Mouse (Mus musculus): ENCODE measurements at regions not wholly inside any gene's neighbourhood (a gene's known extent, or its start where the extent isn't known, plus 50 kb on each side); places are given as distances from the start of the nearest gene placed in this dataset.
"Not testable (repeated sequence)": the region's sequence is repeated elsewhere in the genome, so short reads cannot be mapped to it uniquely, and the experiment has no call there.

GRCm38 (mm10) chr9:14061840-14062239, 213.0 kb upstream of the Sesn3 start:
- Histone ChIP-seq H3K4me2 (ENCODE audit: low read depth, low read length) (no peak overlapping the region), H3K27ac (ENCODE audit: low read depth) (no peak overlapping the region), H3K9me3 (replicated peaks; ENCODE audit: control insufficient read depth, low read length) (0 out of 2 replicates have a peak, but pooled peaks cover 4% of the 10 kb centered on the region), H3K36me3 (replicated peaks; ENCODE audit: control insufficient read depth, insufficient read depth, low read length) (no peaks in the 10 kb centered on the region), H3K9ac (replicated peaks; ENCODE audit: low read depth, low read length) (no peak overlapping the region), H3K4me1 (ENCODE audit: control insufficient read depth, insufficient read depth) (no peaks in the 10 kb centered on the region; the same call in 1 of the 2 replicates), H3K27me3 (ENCODE audit: control insufficient read depth, insufficient read depth, low read length) (no peaks in the 10 kb centered on the region), H3K4me3 (ENCODE audit: low read depth, low read length) (no peak overlapping the region)
- DNase-seq (ENCODE audit: low spot score), result no peak
- 81% methylated on average over 9 of the region's 9 CpGs for WGBS
- TF ChIP-seq CTCF (IDR thresholded peaks at IDR 0.05; ENCODE audit: low read depth) (no peak), EP300 (IDR thresholded peaks at IDR 0.05; ENCODE audit: low read depth) (no peak)
- ATAC-seq (ENCODE audit: insufficient read depth, low read depth), result no peak

GRCm38 (mm10) chr9:14062706-14063105, 212.2 kb upstream of the Sesn3 start:
- Histone ChIP-seq H3K4me2 (ENCODE audit: low read depth, low read length) (no peak overlapping the region), H3K4me3 (ENCODE audit: low read depth, low read length) (no peak overlapping the region), H3K36me3 (replicated peaks; ENCODE audit: control insufficient read depth, insufficient read depth, low read length) (no peaks in the 10 kb centered on the region), H3K4me1 (ENCODE audit: control insufficient read depth, insufficient read depth) (no peaks in the 10 kb centered on the region; the same call in 1 of the 2 replicates), H3K9ac (replicated peaks; ENCODE audit: low read depth, low read length) (no peak overlapping the region), H3K9me3 (replicated peaks; ENCODE audit: control insufficient read depth, low read length) (0 out of 2 replicates have a peak, but pooled peaks cover 4% of the 10 kb centered on the region), H3K27me3 (ENCODE audit: control insufficient read depth, insufficient read depth, low read length) (no peaks in the 10 kb centered on the region), H3K27ac (ENCODE audit: low read depth) (no peak overlapping the region)
- TF ChIP-seq CTCF (IDR thresholded peaks at IDR 0.05; ENCODE audit: low read depth), result no peak
- TF ChIP-seq EP300 (IDR thresholded peaks at IDR 0.05; ENCODE audit: low read depth), result no peak
- no peak for ATAC-seq (ENCODE audit: insufficient read depth, low read depth)
- WGBS, result 88% methylated on average over 1 of the region's 1 CpGs
- no peak for DNase-seq (ENCODE audit: low spot score)

- DNase-seq (ENCODE audit: low spot score); H3K9me3 ChIP-seq (replicated peaks; ENCODE audit: control insufficient read depth, low read length); H3K36me3 ChIP-seq (replicated peaks; ENCODE audit: control insufficient read depth, insufficient read depth, low read length); H3K4me1 ChIP-seq (ENCODE audit: control insufficient read depth, insufficient read depth); ATAC-seq (ENCODE audit: insufficient read depth, low read depth); H3K4me2 ChIP-seq (ENCODE audit: low read depth, low read length); H3K27ac ChIP-seq (ENCODE audit: low read depth); H3K27me3 ChIP-seq (ENCODE audit: control insufficient read depth, insufficient read depth, low read length); H3K4me3 ChIP-seq (ENCODE audit: low read depth, low read length); H3K9ac ChIP-seq (replicated peaks; ENCODE audit: low read depth, low read length): not testable (repeated sequence)
- WGBS, result 88% methylated on average over 7 of the region's 7 CpGs
Observed at GRCm38 (mm10) chr9:14066741-14067140, 208.1 kb upstream of the Sesn3 start.

- TF ChIP-seq EP300 (IDR thresholded peaks at IDR 0.05; ENCODE audit: low read depth) (no peak), CTCF (IDR thresholded peaks at IDR 0.05; ENCODE audit: low read depth) (no peak)
- 93% methylated on average over 6 of the region's 6 CpGs for WGBS
- no peaks in the 10 kb centered on the region for H3K27me3 ChIP-seq (ENCODE audit: control insufficient read depth, insufficient read depth, low read length)
- no peaks in the 10 kb centered on the region for H3K36me3 ChIP-seq (replicated peaks; ENCODE audit: control insufficient read depth, insufficient read depth, low read length)
- H3K4me2 ChIP-seq (ENCODE audit: low read depth, low read length), result no peak overlapping the region
- H3K4me3 ChIP-seq (ENCODE audit: low read depth, low read length), result no peak overlapping the region
- no peak for DNase-seq (ENCODE audit: low spot score)
- no peaks in the 10 kb centered on the region for H3K4me1 ChIP-seq (ENCODE audit: control insufficient read depth, insufficient read depth)
- 0 out of 2 replicates have a peak, but pooled peaks cover 4% of the 10 kb centered on the region for H3K9me3 ChIP-seq (replicated peaks; ENCODE audit: control insufficient read depth, low read length)
- ATAC-seq (ENCODE audit: insufficient read depth, low read depth), result no peak
- H3K9ac ChIP-seq (replicated peaks; ENCODE audit: low read depth, low read length), result no peak overlapping the region
- no peak overlapping the region for H3K27ac ChIP-seq (ENCODE audit: low read depth)
Observed at GRCm38 (mm10) chr9:14069076-14069475, 205.8 kb upstream of the Sesn3 start.

- H3K4me3 ChIP-seq (ENCODE audit: low read depth, low read length), result no peak overlapping the region
- H3K4me1 ChIP-seq (ENCODE audit: control insufficient read depth, insufficient read depth), result no peaks in the 10 kb centered on the region
- H3K9me3 ChIP-seq (replicated peaks; ENCODE audit: control insufficient read depth, low read length), result 0 out of 2 replicates have a peak, but pooled peaks cover 4% of the 10 kb centered on the region
- ATAC-seq (ENCODE audit: insufficient read depth, low read depth) (no peak), DNase-seq (ENCODE audit: low spot score) (no peak)
- no peak for TF ChIP-seq CTCF (IDR thresholded peaks at IDR 0.05; ENCODE audit: low read depth)
- TF ChIP-seq EP300 (IDR thresholded peaks at IDR 0.05; ENCODE audit: low read depth), result no peak
- no peaks in the 10 kb centered on the region for H3K36me3 ChIP-seq (replicated peaks; ENCODE audit: control insufficient read depth, insufficient read depth, low read length)
- H3K9ac ChIP-seq (replicated peaks; ENCODE audit: low read depth, low read length), result no peak overlapping the region
- H3K4me2 ChIP-seq (ENCODE audit: low read depth, low read length), result no peak overlapping the region
- H3K27ac ChIP-seq (ENCODE audit: low read depth), result no peak overlapping the region
- no peaks in the 10 kb centered on the region for H3K27me3 ChIP-seq (ENCODE audit: control insufficient read depth, insufficient read depth, low read length)
- WGBS, result 55% methylated on average over 3 of the region's 3 CpGs
Observed at GRCm38 (mm10) chr9:14069770-14070169, 205.1 kb upstream of the Sesn3 start.

- no peak overlapping the region for H3K4me2 ChIP-seq (ENCODE audit: low read depth, low read length)
- H3K27me3 ChIP-seq (ENCODE audit: control insufficient read depth, insufficient read depth, low read length), result no peaks in the 10 kb centered on the region
- ATAC-seq (ENCODE audit: insufficient read depth, low read depth) (no peak), DNase-seq (ENCODE audit: low spot score) (no peak)
- no peak overlapping the region for H3K27ac ChIP-seq (ENCODE audit: low read depth)
- H3K9me3 ChIP-seq (replicated peaks; ENCODE audit: control insufficient read depth, low read length), result no peaks in the 10 kb centered on the region
- H3K36me3 ChIP-seq (replicated peaks; ENCODE audit: control insufficient read depth, insufficient read depth, low read length), result no peaks in the 10 kb centered on the region
- WGBS, result 67% methylated on average over 6 of the region's 6 CpGs
- no peak overlapping the region for H3K9ac ChIP-seq (replicated peaks; ENCODE audit: low read depth, low read length)
- H3K4me1 ChIP-seq (ENCODE audit: control insufficient read depth, insufficient read depth), result no peaks in the 10 kb centered on the region
- TF ChIP-seq CTCF (IDR thresholded peaks at IDR 0.05; ENCODE audit: low read depth) (no peak), EP300 (IDR thresholded peaks at IDR 0.05; ENCODE audit: low read depth) (no peak)
- H3K4me3 ChIP-seq (ENCODE audit: low read depth, low read length), result no peak overlapping the region
Observed at GRCm38 (mm10) chr9:14071728-14072127, 203.1 kb upstream of the Sesn3 start.
